19 mouse cellular contexts compared by ENCODE assay signal in the genomic region with DNA sequence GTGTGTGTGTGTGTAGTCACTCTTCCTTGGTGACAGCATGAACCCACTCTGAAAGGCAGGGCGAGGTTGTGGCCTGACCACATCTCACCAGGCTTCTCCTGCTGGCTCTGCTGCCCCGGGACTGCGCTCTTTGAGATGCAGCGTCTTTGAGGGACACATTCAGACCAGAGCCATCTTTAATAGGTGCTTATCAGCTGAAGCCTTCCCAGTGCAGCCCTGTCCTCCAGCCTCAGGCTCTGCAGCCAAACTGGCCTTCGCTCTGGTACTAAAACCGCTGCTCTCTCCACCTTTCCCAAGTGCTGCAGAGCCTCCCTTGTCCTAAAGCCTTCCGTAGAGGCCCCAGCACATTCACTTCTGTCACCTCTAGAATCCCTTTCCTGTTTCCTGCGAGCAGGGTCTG.
A peak's percentile ranks its signal among the peaks of the same experiment; 100 is the strongest.
DNase-seq lines count a peak whose midpoint lies in the region; ATAC-seq and TF ChIP-seq lines count a peak whose summit lies in the region.
"Had no signal": no experiment of that assay in that cellular context is flagged by ENCODE, and none has a peak within 500 bp of the region (broad histone marks: within the 10 kb centered on the region; RNA-seq: fewer than 3 reads in every experiment).

No protein-coding gene starts in this region.

- no peaks in the 10 kb centered on the region for H3K9me3 ChIP-seq in heart, embryonic 11.5 days (replicated peaks; ENCODE audit: control insufficient read depth, low read length)
- H3K9me3 ChIP-seq in midbrain, embryonic 11.5 days (ENCODE audit: control insufficient read depth, low read length) = no peaks in the 10 kb centered on the region
- no peaks in the 10 kb centered on the region for H3K9me3 ChIP-seq in midbrain, postnatal 0 days (ENCODE audit: low read length)
- H3K9me3 ChIP-seq: G1E had no signal

- TF ChIP-seq CTCF in midbrain, postnatal 0 days (IDR thresholded peaks at IDR 0.05) = no peak

- H3K27ac ChIP-seq in heart, embryonic 11.5 days (ENCODE audit: low read depth, low read length) = no peak overlapping the region
- no peak overlapping the region for H3K27ac ChIP-seq in midbrain, embryonic 11.5 days (ENCODE audit: low read depth, low read length)
- no peak overlapping the region for H3K27ac ChIP-seq in midbrain, postnatal 0 days (ENCODE audit: low read depth, low read length)

- H3K4me3 ChIP-seq in heart, embryonic 11.5 days (ENCODE audit: low read depth, low read length) = no peak overlapping the region
- no peak overlapping the region for H3K4me3 ChIP-seq in midbrain, embryonic 11.5 days (ENCODE audit: low read depth, low read length)
- H3K4me3 ChIP-seq in midbrain, postnatal 0 days (ENCODE audit: low read depth, low read length) = no peak overlapping the region

- H3K4me2 ChIP-seq in heart, embryonic 11.5 days = no peak overlapping the region
- no peak overlapping the region for H3K4me2 ChIP-seq in midbrain, embryonic 11.5 days
- no peak overlapping the region for H3K4me2 ChIP-seq in midbrain, postnatal 0 days (ENCODE audit: low read depth, low read length, poor library complexity, severe bottlenecking)

- H3K9ac ChIP-seq in heart, embryonic 11.5 days (ENCODE audit: low read depth, low read length) = no peak overlapping the region
- H3K9ac ChIP-seq in midbrain, embryonic 11.5 days (ENCODE audit: low read length) = no peak overlapping the region
- H3K9ac ChIP-seq in midbrain, postnatal 0 days (replicated peaks; ENCODE audit: low read length, poor library complexity, severe bottlenecking) = no peak overlapping the region

- peak; percentile 75 for DNase-seq in heart, adult 11 months
- peak; percentile 59 for DNase-seq in midbrain, embryonic 11.5 days (ENCODE audit: low spot score, missing footprints)
- DNase-seq in midbrain, postnatal 0 days (ENCODE audit: low spot score) = no peak
- DNase-seq: adrenal gland, adult 2 months; adrenal gland, adult 8-10 months; adrenal gland, postnatal 10 days; adrenal gland, postnatal 14 days; adrenal gland, postnatal 25 days; adrenal gland, postnatal 36 days; B cell, adult 2 months; cerebellum, adult 11 months; cerebellum, adult 11-12 months; cerebellum, adult 18-20 months had no signal

- no peaks in the 10 kb centered on the region for H3K4me1 ChIP-seq in heart, embryonic 11.5 days (ENCODE audit: control insufficient read depth, insufficient read depth, low read length)
- H3K4me1 ChIP-seq in midbrain, embryonic 11.5 days (ENCODE audit: control insufficient read depth, insufficient read depth, low read length) = peaks cover 10% of the 10 kb centered on the region
- H3K4me1 ChIP-seq in midbrain, postnatal 0 days (ENCODE audit: insufficient read depth, low read length) = no peaks in the 10 kb centered on the region

- H3K36me3 ChIP-seq in heart, embryonic 11.5 days (ENCODE audit: control insufficient read depth, insufficient read depth, low read length) = no peaks in the 10 kb centered on the region
- no peaks in the 10 kb centered on the region for H3K36me3 ChIP-seq in midbrain, embryonic 11.5 days (ENCODE audit: control insufficient read depth, insufficient read depth, low read length)
- no peaks in the 10 kb centered on the region for H3K36me3 ChIP-seq in midbrain, postnatal 0 days (ENCODE audit: insufficient read depth, low read length)
- H3K36me3 ChIP-seq: G1E had no signal

- H3K27me3 ChIP-seq in heart, embryonic 11.5 days (ENCODE audit: control insufficient read depth, insufficient read depth, low read length) = no peaks in the 10 kb centered on the region
- no peaks in the 10 kb centered on the region for H3K27me3 ChIP-seq in midbrain, embryonic 11.5 days (ENCODE audit: control insufficient read depth, insufficient read depth, low read length)
- no peaks in the 10 kb centered on the region for H3K27me3 ChIP-seq in midbrain, postnatal 0 days (ENCODE audit: insufficient read depth, low read length)
- H3K27me3 ChIP-seq: CH12.LX, Patski had no signal

- 76% methylated on average over 8 of the region's 8 CpGs for WGBS in heart, embryonic 11.5 days (ENCODE audit: insufficient replicate concordance)
- WGBS in midbrain, embryonic 11.5 days = 89% methylated on average over 8 of the region's 8 CpGs
- WGBS in midbrain, postnatal 0 days = 88% methylated on average over 8 of the region's 8 CpGs

- ATAC-seq in heart, embryonic 11.5 days (replicated peaks; ENCODE audit: insufficient number of reproducible peaks, low FRiP score, low TSS enrichment) = no peak
- ATAC-seq in midbrain, embryonic 11.5 days (ENCODE audit: low FRiP score) = no peak
- no peak for ATAC-seq in midbrain, postnatal 0 days (ENCODE audit: low FRiP score)
- ATAC-seq: activated CD4-positive, CD25-positive, alpha-beta regulatory T cell, adult 4 months; CD4-positive, CD25-positive, alpha-beta regulatory T cell, adult 4 months; Patski had no signal
